17 mouse cellular contexts compared by ENCODE assay signal in the genomic region with DNA sequence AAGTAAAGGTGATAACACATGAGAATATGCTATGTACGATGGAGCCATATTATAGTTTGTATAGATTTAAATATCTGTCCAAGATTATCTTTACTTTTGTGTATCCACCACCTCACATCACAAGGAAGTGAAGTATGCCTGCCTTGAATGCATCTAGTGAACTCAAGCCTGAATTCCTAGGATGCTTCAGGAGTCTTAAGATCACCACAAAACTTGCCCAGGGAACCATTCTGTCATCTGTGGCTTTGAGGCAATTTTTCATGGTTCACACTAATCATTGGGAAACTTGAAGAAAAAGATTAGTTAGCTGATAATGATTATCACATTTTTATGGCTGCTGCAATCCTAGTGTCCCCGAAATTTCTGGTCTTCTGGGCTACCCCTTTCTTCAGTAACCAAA.
"Had no signal": no experiment of that assay in that cellular context is flagged by ENCODE, and none has a peak within 500 bp of the region (broad histone marks: within the 10 kb centered on the region; RNA-seq: fewer than 3 reads in every experiment).

No protein-coding gene starts in this region.

- H3K4me3 ChIP-seq: liver, embryonic 15.5 days; lung, embryonic 15.5 days; megakaryocyte, embryonic 14.5 days; midbrain, embryonic 12.5 days; neural tube, embryonic 12.5 days had no signal

- H3K9me3 ChIP-seq: liver, embryonic 15.5 days; lung, embryonic 15.5 days; midbrain, embryonic 12.5 days; neural tube, embryonic 12.5 days had no signal

- H3K36me3 ChIP-seq: liver, embryonic 15.5 days; lung, embryonic 15.5 days; midbrain, embryonic 12.5 days; neural tube, embryonic 12.5 days had no signal

- DNase-seq: liver, postnatal 0 days; lung, adult 2 months; lung, postnatal 14 days; lung, postnatal 36 days; midbrain, embryonic 14.5 days; right cerebral cortex, postnatal 14 days; thymus, adult 18-20 months; thymus, postnatal 14 days; thymus, postnatal 36 days had no signal

- H3K9ac ChIP-seq: liver, embryonic 15.5 days; liver, postnatal 0 days; lung, embryonic 15.5 days; midbrain, embryonic 12.5 days; neural tube, embryonic 12.5 days had no signal

- H3K4me2 ChIP-seq: liver, embryonic 15.5 days; lung, embryonic 15.5 days; midbrain, embryonic 12.5 days; neural tube, embryonic 12.5 days had no signal

- H3K27me3 ChIP-seq: liver, embryonic 15.5 days; lung, embryonic 15.5 days; megakaryocyte, embryonic 14.5 days; midbrain, embryonic 12.5 days; neural tube, embryonic 12.5 days had no signal

- H3K4me1 ChIP-seq: liver, embryonic 15.5 days; lung, embryonic 15.5 days; megakaryocyte, embryonic 14.5 days; midbrain, embryonic 12.5 days; neural tube, embryonic 12.5 days had no signal

- H3K27ac ChIP-seq: liver, embryonic 15.5 days; lung, embryonic 15.5 days; macrophage; midbrain, embryonic 12.5 days; neural tube, embryonic 12.5 days had no signal

- ATAC-seq: liver, postnatal 0 days; lung, postnatal 0 days; midbrain, embryonic 16.5 days had no signal
